Mouse (Mus musculus) liver, embryonic 14.5 days (tissue): ENCODE measurements around the gene Olfr1380. TPM values are rescaled to one million over a fixed set of nuclear protein-coding genes. Genes with fewer than 3 reads are reported as not detected.
"Not testable (repeated sequence)": the region's sequence is repeated elsewhere in the genome, so short reads cannot be mapped to it uniquely, and the experiment has no call there.

ENCODE experiments used
- ATAC-seq: fragments of 200-750 bp; cut with Nextera tagmentation; 2 replicates; pipeline ENCODE4 v1.8.0; 2017; ENCODE audit warnings: moderate number of reproducible peaks, mild to moderate bottlenecking, moderate library complexity; ENCODE audit not compliant: insufficient read depth
- DNase-seq, 3 experiments: peaks; one replicate each; pipeline ENCODE4 v3.0.0-alpha.2; 2012 to 2013; ENCODE audit warnings: low read depth in 3 of 3, low spot score in 3 of 3
- H3K27ac ChIP-seq: fragments of 300-500 bp; sonication (generic); 2 replicates; pipeline ENCODE4 v1.5.1; 2014; ENCODE audit warnings: moderate library complexity, mild to moderate bottlenecking, control low read depth, inconsistent platforms
- H3K27me3 ChIP-seq: fragments of 300-500 bp; sonication (generic); 2 replicates; pipeline ENCODE4 v1.6.1; 2014; ENCODE audit warnings: mild to moderate bottlenecking, low read length, moderate library complexity; ENCODE audit not compliant: control insufficient read depth, insufficient read depth
- H3K36me3 ChIP-seq: fragments of 300-500 bp; sonication (generic); replicated peaks from 2 replicates; pipeline ENCODE4 v1.6.1; 2014; ENCODE audit warnings: low read depth; ENCODE audit not compliant: control insufficient read depth, insufficient read depth
- H3K4me1 ChIP-seq, 2 experiments: fragments of 200-500 bp in 1 of 2; fragments of 300-500 bp in 1 of 2; sonication (generic) in 1 of 2; replicated peaks; 2 replicates each; pipeline ENCODE4 v1.6.1; 2012 to 2014; ENCODE audit warnings: antibody characterized with exemption in 1 of 2, inconsistent platforms in 1 of 2, low read length in 1 of 2; ENCODE audit not compliant: control insufficient read depth in 2 of 2, insufficient read depth in 2 of 2
- H3K4me2 ChIP-seq: fragments of 300-500 bp; sonication (generic); 2 replicates; pipeline ENCODE4 v1.6.1; 2014; ENCODE audit warnings: low read depth, mild to moderate bottlenecking, control low read depth, moderate library complexity
- H3K4me3 ChIP-seq, 2 experiments: fragments of 200-500 bp in 1 of 2; fragments of 300-500 bp in 1 of 2; sonication (generic) in 1 of 2; 2 replicates each; pipeline ENCODE4 v1.5.1; 2012 to 2014; ENCODE audit warnings: low read depth in 2 of 2, low read length in 2 of 2, mild to moderate bottlenecking in 2 of 2, control low read depth in 1 of 2, inconsistent platforms in 1 of 2, moderate library complexity in 1 of 2; ENCODE audit not compliant: insufficient read depth in 1 of 2
- H3K9ac ChIP-seq: fragments of 300-500 bp; sonication (generic); replicated peaks from 2 replicates; pipeline ENCODE4 v1.6.1; 2014; ENCODE audit warnings: mild to moderate bottlenecking, control low read depth, moderate library complexity
- H3K9me3 ChIP-seq: fragments of 300-500 bp; sonication (generic); 2 replicates; pipeline ENCODE4 v1.6.1; 2016; ENCODE audit warnings: low read length, mixed read lengths; ENCODE audit not compliant: control insufficient read depth
- CTCF ChIP-seq: IDR thresholded peaks from 2 replicates; pipeline ENCODE4 v1.5.1; 2016; ENCODE audit warnings: antibody characterized with exemption, low read depth, control low read depth
- EP300 ChIP-seq: IDR thresholded peaks from 2 replicates; pipeline ENCODE4 v1.6.1; 2016; ENCODE audit warnings: antibody characterized with exemption, low read depth
- WGBS: fragments of 180-500 bp; shearing (Covaris S2); extraction: QIAGEN DNeasy Blood & Tissue Kit; methylation state at CpG from one replicate; pipeline ENCODE4 v1.1.7; 2014; ENCODE audit not compliant: insufficient replicate concordance; 5-methylcytosine and 5-hydroxymethylcytosine counted together
- polyA plus RNA-seq, 2 experiments: library from polyadenylated mRNA; depleted of rRNA in 1 of 2; stranded (reverse) in 1 of 2; unstranded in 1 of 2; fragments of >200 nt; fragmentation: Nextera tagmentation in 1 of 2; extraction: Ambion mirVana in 1 of 2; gene quantifications; 2 replicates each; pipeline versions ENCODE4 v1.2.1 to v1.2.3; 2012 to 2014

Olfr1380 gene
- polyA plus RNA-seq, 2 experiments: not detected

DNA sequence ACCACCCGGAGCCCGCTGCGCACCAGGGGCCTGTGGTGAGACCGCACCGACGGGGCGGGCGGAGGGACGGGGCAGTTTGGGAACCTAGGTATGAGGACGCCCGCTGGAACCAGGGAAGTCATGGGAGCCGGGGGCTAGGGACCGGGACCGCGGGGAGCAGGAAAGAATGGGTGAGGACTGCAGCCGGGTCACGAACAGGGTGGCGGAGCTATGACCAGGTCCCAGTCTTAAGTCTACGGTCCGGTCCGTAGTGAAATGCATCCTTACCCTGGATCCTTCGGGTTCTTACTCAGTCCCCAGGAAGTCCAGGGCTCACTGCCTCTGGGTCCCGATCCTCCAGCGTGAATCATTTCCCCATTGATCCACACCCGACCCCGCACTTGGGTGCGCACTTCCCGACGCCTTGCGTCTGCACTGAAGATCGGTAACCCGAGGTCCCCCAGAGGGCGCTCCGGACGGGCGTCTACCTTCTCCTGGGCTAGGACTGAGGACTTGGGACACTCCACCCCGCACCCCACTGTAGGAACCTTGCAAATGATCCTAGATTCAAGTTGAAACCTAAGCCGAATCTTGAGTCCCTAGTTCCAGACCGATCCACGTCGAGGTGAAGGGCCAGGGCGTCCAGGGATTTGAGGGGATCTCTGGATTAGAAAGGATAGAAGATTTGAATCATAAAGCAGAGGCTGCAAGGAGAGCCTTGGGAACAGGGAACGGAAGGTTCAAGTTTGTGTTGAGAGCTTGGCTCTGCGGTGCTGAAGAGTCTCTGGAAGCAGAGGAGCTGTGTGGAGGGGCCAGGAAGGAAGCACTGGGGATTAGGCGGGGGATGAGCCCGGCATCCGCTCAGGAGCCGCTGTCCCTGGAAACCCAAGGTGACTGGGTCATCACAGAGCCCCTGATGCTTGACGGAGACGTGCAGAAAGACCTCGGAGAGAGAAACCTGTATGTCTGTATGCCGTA, 53.5 kb downstream of the Olfr1380 start:
- H3K4me1 ChIP-seq, H3K9ac ChIP-seq, ATAC-seq, H3K36me3 ChIP-seq, DNase-seq, H3K9me3 ChIP-seq, H3K27ac ChIP-seq: not testable (repeated sequence)
- H3K4me2 ChIP-seq: peak overlapping the region; percentile 41
- H3K27me3 ChIP-seq: peaks cover 27% of the 10 kb centered on the region
- WGBS: 2% methylated on average over 48 of the region's 52 CpGs
- peak overlapping the region in 1 of 2 experiments; percentile 42; a peak in 2 of 4 replicates for H3K4me3 ChIP-seq

DNA sequence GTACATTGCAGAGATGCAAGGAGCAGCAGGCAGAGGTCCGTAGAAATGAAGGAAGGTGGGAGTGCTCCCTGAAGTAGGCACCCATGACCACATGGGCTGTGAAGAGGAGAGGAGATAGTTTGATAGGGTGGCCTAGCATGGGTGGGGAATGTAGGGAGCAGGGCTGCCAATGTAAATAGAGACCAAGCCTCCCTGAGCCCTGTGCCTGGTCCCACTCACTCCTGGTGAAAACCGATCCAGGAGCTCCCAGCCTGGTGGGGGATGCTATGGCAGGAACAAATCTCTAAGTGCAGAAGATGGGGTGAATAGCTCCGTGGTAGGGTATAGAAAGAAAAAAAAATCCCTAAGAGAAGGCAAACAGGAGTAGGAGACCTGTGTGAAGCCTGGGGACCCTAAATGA, 54.7 kb downstream of the Olfr1380 start:
- ATAC-seq, H3K9me3 ChIP-seq, H3K4me3 ChIP-seq, DNase-seq, H3K4me2 ChIP-seq, H3K27ac ChIP-seq, H3K36me3 ChIP-seq, H3K4me1 ChIP-seq, H3K9ac ChIP-seq: not testable (repeated sequence)
- H3K27me3 ChIP-seq: peaks cover 27% of the 10 kb centered on the region
- 8% methylated on average over 3 of the region's 3 CpGs for WGBS

DNA sequence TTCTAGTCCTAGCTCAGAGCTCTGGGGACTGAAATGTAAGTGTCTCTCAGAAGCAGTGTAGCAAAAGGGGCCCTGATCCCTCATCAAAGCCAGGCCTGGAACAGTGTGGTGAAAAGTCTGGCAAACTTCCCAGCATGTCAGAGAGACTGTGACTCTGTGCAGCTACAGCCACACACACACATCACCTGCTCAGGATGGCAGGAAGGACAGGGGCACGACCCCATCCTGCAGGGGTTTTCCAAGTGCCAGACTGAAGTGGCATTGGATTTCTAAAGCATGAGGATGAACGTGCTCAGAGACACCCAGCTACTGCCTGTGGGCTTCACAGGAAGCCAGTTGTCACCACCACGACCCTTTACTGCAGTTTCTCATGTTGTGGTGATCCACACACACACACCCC, 55.5 kb downstream of the Olfr1380 start:
- H3K4me3 ChIP-seq: no peak overlapping the region

DNA sequence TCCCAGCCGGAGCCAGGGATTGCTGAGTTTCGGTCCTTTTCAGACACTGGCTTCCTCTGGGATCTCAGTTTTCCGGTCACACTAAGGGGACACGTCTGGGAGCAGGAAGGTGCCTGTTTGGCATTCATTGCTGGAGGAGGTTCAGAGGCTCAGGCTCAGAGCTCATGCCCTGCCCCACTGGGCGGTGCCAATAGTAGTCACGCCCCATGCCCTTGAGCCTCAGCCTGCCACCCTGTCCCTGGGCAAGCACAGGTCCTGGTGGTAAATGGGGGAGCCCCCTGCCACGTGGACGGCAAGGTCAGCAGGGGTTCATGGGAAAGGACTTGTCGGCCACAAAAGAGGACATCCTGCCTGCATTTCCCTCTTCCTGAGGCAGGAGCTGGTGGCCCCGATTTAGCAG, 56.7 kb downstream of the Olfr1380 start:
- Histone ChIP-seq H3K4me3 (no peak overlapping the region), H3K4me2 (no peak overlapping the region), H3K27me3 (peaks cover 27% of the 10 kb centered on the region), H3K27ac (no peak overlapping the region), H3K9ac (no peak overlapping the region), H3K36me3 (no peaks in the 10 kb centered on the region), H3K4me1 (no peaks in the 10 kb centered on the region), H3K9me3 (no peaks in the 10 kb centered on the region)
- 2% methylated on average over 10 of the region's 10 CpGs for whole genome bisulfite sequencing
- TF ChIP-seq CTCF (no peak), EP300 (no peak)
- DNase-seq (no peak), ATAC-seq (peak; percentile 31; the same call in 1 of the 2 replicates)

More for the DNA sequence above, 55.5 kb downstream of the Olfr1380 start:
- Histone ChIP-seq H3K4me2 (no peak overlapping the region), H3K9ac (no peak overlapping the region), H3K4me1 (no peaks in the 10 kb centered on the region), H3K27ac (no peak overlapping the region), H3K9me3 (no peaks in the 10 kb centered on the region), H3K27me3 (peaks cover 27% of the 10 kb centered on the region), H3K36me3 (no peaks in the 10 kb centered on the region)
- ATAC-seq: no peak
- no peak for DNase-seq
- TF ChIP-seq CTCF (no peak), EP300 (no peak)
- WGBS: 5% methylated on average over 3 of the region's 3 CpGs

Other genes with a start within 250 kb of the Olfr1380 start
- not detected in 2 replicates for gene Olfr1391, start 234.1 kb upstream of the Olfr1380 start, polyA plus RNA-seq (2012; rRNA removed)
- not detected in 2 replicates for gene Olfr1391, start 234.1 kb upstream of the Olfr1380 start, polyA plus RNA-seq (2014; fragmentation: Nextera tagmentation; extraction: Ambion mirVana)
- gene Olfr1390, start 221.7 kb upstream of the Olfr1380 start, polyA plus RNA-seq (2012; rRNA removed): not detected in 2 replicates
- gene Olfr1390, start 221.7 kb upstream of the Olfr1380 start, polyA plus RNA-seq (2014; fragmentation: Nextera tagmentation; extraction: Ambion mirVana): not detected in 2 replicates
- not detected in 2 replicates for gene Olfr1389, start 133.8 kb upstream of the Olfr1380 start, polyA plus RNA-seq (2012; rRNA removed)
- gene Olfr1389, start 133.8 kb upstream of the Olfr1380 start, polyA plus RNA-seq (2014; fragmentation: Nextera tagmentation; extraction: Ambion mirVana): not detected in 2 replicates
- 0.04 and 0.10 TPM in 2 replicates for gene Olfr1388, start 120.3 kb upstream of the Olfr1380 start, polyA plus RNA-seq (2012; rRNA removed)
- gene Olfr1388, start 120.3 kb upstream of the Olfr1380 start, polyA plus RNA-seq (2014; fragmentation: Nextera tagmentation; extraction: Ambion mirVana): 0.08 TPM in 1 of 2 replicates, not detected in the other
- gene Olfr1387, start 101.5 kb upstream of the Olfr1380 start, polyA plus RNA-seq (2012; rRNA removed): not detected in 2 replicates
- gene Olfr1387, start 101.5 kb upstream of the Olfr1380 start, polyA plus RNA-seq (2014; fragmentation: Nextera tagmentation; extraction: Ambion mirVana): not detected in 2 replicates
- gene Olfr1386, start 91.8 kb upstream of the Olfr1380 start, polyA plus RNA-seq (2012; rRNA removed): not detected in 2 replicates
- gene Olfr1386, start 91.8 kb upstream of the Olfr1380 start, polyA plus RNA-seq (2014; fragmentation: Nextera tagmentation; extraction: Ambion mirVana): not detected in 2 replicates
- gene Olfr1385, start 67.8 kb upstream of the Olfr1380 start, polyA plus RNA-seq (2012; rRNA removed): not detected in 2 replicates
- gene Olfr1385, start 67.8 kb upstream of the Olfr1380 start, polyA plus RNA-seq (2014; fragmentation: Nextera tagmentation; extraction: Ambion mirVana): not detected in 2 replicates
- not detected in 2 replicates for gene Olfr1384, start 50.2 kb upstream of the Olfr1380 start, polyA plus RNA-seq (2012; rRNA removed)
- gene Olfr1384, start 50.2 kb upstream of the Olfr1380 start, polyA plus RNA-seq (2014; fragmentation: Nextera tagmentation; extraction: Ambion mirVana): not detected in 2 replicates
- gene Olfr1383, start 37.2 kb upstream of the Olfr1380 start, polyA plus RNA-seq (2012; rRNA removed): not detected in 2 replicates
- not detected in 2 replicates for gene Olfr1383, start 37.2 kb upstream of the Olfr1380 start, polyA plus RNA-seq (2014; fragmentation: Nextera tagmentation; extraction: Ambion mirVana)
- gene Olfr1382, start 28.6 kb upstream of the Olfr1380 start, polyA plus RNA-seq (2012; rRNA removed): not detected in 2 replicates
- gene Olfr1382, start 28.6 kb upstream of the Olfr1380 start, polyA plus RNA-seq (2014; fragmentation: Nextera tagmentation; extraction: Ambion mirVana): not detected in 2 replicates
- gene Olfr1381, start 13.4 kb upstream of the Olfr1380 start, polyA plus RNA-seq (2012; rRNA removed): not detected in 2 replicates
- not detected in 2 replicates for gene Olfr1381, start 13.4 kb upstream of the Olfr1380 start, polyA plus RNA-seq (2014; fragmentation: Nextera tagmentation; extraction: Ambion mirVana)
- 2.0 and 2.2 TPM in 2 replicates for gene Flt4, start 52.4 kb downstream of the Olfr1380 start, polyA plus RNA-seq (2012; rRNA removed)
- gene Flt4, start 52.4 kb downstream of the Olfr1380 start, polyA plus RNA-seq (2014; fragmentation: Nextera tagmentation; extraction: Ambion mirVana): 2.5 and 2.8 TPM in 2 replicates
- gene Scgb3a1, start 106.7 kb downstream of the Olfr1380 start, polyA plus RNA-seq (2012; rRNA removed): not detected in 2 replicates
- not detected in 2 replicates for gene Scgb3a1, start 106.7 kb downstream of the Olfr1380 start, polyA plus RNA-seq (2014; fragmentation: Nextera tagmentation; extraction: Ambion mirVana)
- 14.3 and 21.0 TPM in 2 replicates for gene Cnot6, start 155.8 kb downstream of the Olfr1380 start, polyA plus RNA-seq (2012; rRNA removed)
- gene Cnot6, start 155.8 kb downstream of the Olfr1380 start, polyA plus RNA-seq (2014; fragmentation: Nextera tagmentation; extraction: Ambion mirVana): 18.1 and 21.0 TPM in 2 replicates
- 0.39 TPM in 2 replicates for gene Gfpt2, start 237.3 kb downstream of the Olfr1380 start, polyA plus RNA-seq (2012; rRNA removed)
- gene Gfpt2, start 237.3 kb downstream of the Olfr1380 start, polyA plus RNA-seq (2014; fragmentation: Nextera tagmentation; extraction: Ambion mirVana): 0.39 and 0.90 TPM in 2 replicates